Comparison of ENCODE assay signal across 23 mouse cellular contexts in genomic region chr10:21441690-21442089, GRCm38 (mm10).
"Had no signal": no experiment of that assay in that cellular context is flagged by ENCODE, and none has a peak within 500 bp of the region (broad histone marks: within the 10 kb centered on the region; RNA-seq: fewer than 3 reads in every experiment).

No protein-coding gene starts in this region.

- H3K9me3 ChIP-seq: heart, embryonic 10.5 days; heart, embryonic 12.5 days; hindbrain, embryonic 10.5 days; hindbrain, embryonic 12.5 days; intestine, embryonic 15.5 days; limb, embryonic 10.5 days; limb, embryonic 12.5 days had no signal

- H3K27me3 ChIP-seq: heart, embryonic 12.5 days; hindbrain, embryonic 12.5 days; intestine, embryonic 15.5 days; limb, embryonic 12.5 days had no signal

- DNase-seq: gastrocnemius, adult 2 months; gastrocnemius, postnatal 10 days; gastrocnemius, postnatal 25 days; heart, adult 18-20 months; heart, postnatal 10 days; heart, postnatal 4 days; kidney, adult 18-20 months; kidney, adult 8-10 months; kidney, postnatal 10 days; kidney, postnatal 25 days; kidney, postnatal 4 days had no signal

- ATAC-seq: hindbrain, embryonic 16.5 days; inflammation-experienced regulatory T-cells, adult 6 months had no signal

- H3K9ac ChIP-seq: heart, embryonic 12.5 days; hindbrain, embryonic 12.5 days; hindbrain, embryonic 14.5 days; intestine, embryonic 15.5 days; limb, embryonic 12.5 days had no signal

- H3K4me2 ChIP-seq: heart, embryonic 12.5 days; hindbrain, embryonic 12.5 days; hindbrain, embryonic 14.5 days; intestine, embryonic 15.5 days; limb, embryonic 12.5 days had no signal

- H3K27ac ChIP-seq: gastrocnemius, adult 2 months; heart, embryonic 10.5 days; hindbrain, embryonic 10.5 days; hindbrain, embryonic 12.5 days; hindbrain, embryonic 14.5 days; intestine, embryonic 15.5 days; layer of hippocampus, adult 2 months; left cerebral cortex, adult 2 months; limb, embryonic 10.5 days; limb, embryonic 12.5 days had no signal

- H3K4me3 ChIP-seq: gastrocnemius, adult 2 months; heart, embryonic 10.5 days; heart, embryonic 12.5 days; hindbrain, embryonic 10.5 days; hindbrain, embryonic 12.5 days; intestine, embryonic 15.5 days; layer of hippocampus, adult 2 months; left cerebral cortex, adult 2 months; limb, embryonic 10.5 days; limb, embryonic 12.5 days had no signal

- H3K36me3 ChIP-seq: heart, embryonic 10.5 days; heart, embryonic 12.5 days; hindbrain, embryonic 10.5 days; hindbrain, embryonic 12.5 days; intestine, embryonic 15.5 days; limb, embryonic 10.5 days; limb, embryonic 12.5 days had no signal
